Mouse (Mus musculus): ENCODE results near the gene Rab34.
A peak's percentile ranks its signal among the peaks of the same experiment; 100 is the strongest.
"Not testable (repeated sequence)": the region's sequence is repeated elsewhere in the genome, so short reads cannot be mapped to it uniquely, and the experiment has no call there.

Gene Rab34

DNA sequence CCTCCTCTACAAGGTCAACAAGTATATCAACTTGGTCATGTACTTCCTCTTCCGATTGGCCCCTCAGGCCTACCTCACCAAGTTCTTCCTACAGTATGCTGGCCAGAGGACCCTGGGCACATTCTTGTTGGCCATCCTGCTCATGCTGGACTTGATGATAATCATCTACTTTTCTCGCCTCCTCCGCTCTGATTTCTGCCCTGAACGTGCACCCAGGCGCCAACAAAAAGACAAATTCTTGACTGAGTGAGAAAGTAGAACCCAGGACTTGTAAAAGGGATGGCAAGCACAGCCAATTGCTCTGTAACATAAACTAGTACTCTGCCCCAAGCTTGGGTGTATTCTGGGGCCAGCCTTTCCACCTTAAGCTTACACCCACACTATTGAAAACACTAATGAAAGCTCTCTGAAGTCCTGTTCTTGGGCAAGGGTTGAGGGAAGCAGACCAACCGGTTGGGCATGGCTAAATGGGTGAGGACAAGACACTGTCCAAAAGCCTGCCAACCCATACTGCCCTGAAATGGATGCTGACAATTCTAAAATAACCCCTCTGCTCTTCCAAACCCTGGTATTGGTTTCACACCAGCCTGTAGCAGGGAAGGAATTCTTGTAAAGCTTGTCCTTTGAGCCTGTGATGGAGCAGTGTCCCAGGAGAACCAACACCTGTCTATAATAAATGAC lies 8.0 kb upstream of the Rab34 start:
- no peak for DNase-seq (ENCODE audit: low read depth, low spot score)

DNA sequence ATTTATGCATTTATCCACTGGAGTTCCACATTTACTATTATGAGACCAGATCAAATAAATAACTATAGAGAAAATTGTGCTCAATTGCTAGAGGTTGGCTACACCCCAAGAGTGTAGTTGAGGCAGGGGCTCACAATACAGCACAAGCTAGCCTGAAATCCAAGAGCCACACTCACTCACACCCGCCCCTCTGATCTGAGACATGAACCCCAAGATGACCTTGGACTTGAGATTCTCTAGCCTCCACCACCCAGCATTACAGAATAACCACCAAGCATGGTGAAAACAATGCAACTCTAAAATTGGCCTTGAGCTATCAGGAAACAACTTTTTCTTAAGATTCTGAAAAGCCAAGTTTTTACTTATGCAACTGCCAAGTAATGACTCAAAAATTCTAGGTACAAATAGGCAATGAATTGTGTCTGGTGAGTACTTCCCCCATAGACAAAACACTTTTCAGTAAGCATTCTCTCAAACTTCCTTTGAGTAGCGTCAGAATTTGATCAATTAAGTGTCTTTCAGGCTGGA lies 6.3 kb upstream of the Rab34 start:
- no peak for DNase-seq (ENCODE audit: low read depth, low spot score)

DNA sequence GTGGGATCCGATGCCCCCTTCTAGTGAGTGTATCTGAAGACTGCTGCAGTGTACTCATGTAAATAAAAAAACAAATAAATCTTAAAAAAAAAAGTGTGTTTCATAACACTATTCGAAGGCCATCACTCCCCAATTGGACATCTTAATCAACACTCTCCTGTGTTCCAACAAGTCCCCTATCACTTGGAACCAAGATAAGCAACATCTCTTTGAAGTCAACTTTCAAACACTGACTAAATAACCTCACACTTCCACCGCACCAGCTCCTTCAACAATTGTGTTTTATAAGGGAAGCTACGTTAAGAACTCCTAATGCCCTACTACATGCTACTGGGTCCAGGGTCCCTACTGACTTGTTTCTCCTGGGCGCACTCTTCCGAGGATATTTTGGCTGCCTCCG lies 5.8 kb upstream of the Rab34 start:
- DNase-seq (ENCODE audit: low read depth, low spot score): no peak

DNA sequence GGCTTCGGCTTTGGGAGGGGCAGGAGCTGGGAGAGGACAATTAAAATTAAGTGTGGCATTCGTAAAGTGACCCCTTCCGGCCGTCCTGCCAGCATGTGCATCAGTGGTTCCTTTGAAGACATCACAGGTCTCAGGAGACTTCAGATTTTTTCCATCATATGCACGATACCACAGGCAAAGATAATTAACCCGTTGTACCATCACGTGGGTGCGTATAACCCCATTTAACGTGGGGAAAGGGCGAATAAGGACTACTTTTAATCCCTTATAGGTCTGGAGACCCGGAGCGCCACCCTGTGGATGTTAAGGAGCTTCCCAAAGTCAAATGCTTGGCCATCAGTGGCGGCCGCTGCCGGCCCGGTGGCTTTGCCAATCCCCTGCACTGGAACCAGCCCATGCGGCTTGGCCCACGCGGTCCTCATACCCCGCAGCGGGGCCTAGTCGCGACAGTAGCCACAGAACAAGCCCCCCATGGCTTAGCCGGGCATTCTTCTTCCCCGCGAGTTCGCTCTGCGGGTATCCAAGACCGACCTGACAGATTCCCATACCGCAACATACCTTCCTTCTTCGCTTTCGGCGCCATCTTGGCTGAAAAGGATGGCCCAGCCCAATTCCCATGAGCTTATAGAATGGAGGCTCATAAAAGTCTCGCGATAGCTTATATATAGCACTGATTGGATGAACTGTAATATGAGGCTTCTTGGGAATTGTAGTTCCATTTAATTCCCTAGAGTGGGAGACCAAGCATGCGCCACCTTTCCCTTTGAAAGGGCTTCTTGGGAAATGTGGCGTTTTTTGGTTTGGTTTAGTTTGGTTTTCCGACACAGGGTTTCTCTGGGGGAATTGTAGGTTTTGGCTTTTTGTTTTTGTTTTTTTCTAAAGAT lies 5.0 kb upstream of the Rab34 start, which contains the start of gene Rpl23a:
Gene Rpl23a, minus strand, starts transcription at position 624 of the 884 bp plus-strand sequence.
- DNase-seq (ENCODE audit: low read depth, low spot score): no peak

DNA sequence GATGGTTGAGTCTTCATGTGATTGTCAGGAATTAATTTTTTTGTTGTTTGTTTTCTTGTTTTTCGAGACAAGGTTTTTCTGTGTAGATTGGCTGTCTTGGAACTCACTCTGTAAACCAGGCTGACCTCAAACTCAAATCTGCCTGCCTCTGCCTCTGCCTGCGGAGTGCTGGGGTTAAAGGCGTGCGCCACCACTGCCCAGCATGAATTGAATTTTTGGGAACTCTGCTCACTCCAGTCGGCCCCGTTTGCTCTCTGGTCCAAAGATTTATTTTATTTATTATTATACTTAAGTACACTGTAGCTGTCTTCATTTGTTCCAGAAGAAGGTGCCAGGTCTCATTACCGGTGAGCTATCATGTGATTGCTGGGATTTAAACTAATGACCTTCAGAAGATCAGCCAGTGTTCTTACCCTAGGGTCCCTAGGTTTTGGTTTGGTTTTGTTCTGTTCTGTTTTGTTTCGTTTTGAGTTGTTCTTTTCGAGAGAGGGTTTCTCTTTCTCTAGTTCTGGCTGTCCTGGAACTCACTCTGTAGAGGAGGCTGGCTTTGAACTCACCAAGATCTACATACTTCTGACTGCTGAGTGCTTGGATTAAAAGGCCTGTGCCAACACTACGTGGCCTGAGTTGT lies 4.2 kb upstream of the Rab34 start:
- DNase-seq (ENCODE audit: low read depth, low spot score): no peak

DNA sequence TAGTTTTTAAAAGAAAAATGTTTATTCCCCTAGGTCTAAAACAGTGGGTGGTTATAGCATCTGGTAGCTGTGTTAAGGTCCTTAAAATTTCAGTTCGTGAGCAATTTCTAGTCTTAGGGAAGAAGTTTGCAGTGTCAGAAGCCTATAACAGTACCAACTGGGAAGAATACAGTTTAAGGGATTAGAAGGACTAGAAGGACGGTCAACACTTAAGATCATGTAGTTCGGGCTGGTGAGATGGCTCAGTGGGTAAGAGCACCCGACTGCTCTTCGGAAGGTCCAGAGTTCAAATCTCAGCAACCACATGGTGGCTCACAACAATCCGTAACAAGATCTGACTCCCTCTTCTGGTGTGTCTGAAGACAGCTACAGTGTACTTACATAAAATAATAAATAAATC lies 3.5 kb upstream of the Rab34 start:
- DNase-seq (ENCODE audit: low read depth, low spot score): not testable (repeated sequence)

DNA sequence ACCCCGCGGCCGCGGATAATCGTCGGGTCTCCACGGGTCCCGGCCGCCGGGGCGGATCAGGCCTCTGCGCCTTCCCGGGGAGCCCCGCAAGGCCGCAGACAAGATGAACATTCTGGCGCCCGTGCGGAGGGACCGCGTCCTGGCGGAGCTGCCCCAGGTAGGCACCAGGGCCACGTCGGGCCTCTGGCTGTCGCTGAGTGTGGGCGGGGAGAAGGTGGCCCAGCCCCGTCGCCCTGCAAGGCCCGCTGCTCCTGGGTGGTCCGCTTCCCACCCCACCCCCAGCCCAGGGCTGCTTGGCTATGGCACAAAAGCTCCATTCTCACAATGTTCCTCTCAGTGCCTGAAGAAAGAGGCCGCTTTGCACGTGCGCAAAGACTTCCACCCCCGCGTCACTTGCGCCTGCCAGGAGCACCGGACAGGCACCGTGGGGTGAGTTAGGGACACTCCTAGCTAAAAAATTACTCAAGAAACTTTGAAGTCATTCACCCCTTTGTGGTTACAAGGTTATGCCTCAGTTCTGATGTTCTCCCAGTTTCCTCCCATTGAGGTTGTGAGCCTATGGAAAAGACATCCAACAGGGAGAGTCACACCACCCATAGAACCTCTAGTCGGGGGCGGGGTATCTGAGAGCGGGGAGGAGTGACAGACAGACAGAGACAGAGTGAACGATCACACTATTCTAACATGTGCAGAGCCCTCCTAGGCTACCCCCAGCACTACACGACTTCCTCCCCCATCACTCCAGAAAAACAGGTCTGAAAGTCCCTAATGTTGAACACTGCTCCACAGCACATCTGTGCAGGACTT lies 1.2 kb downstream of the Rab34 start:
- peak; percentile 82 for DNase-seq (ENCODE audit: low read depth, low spot score)

DNA sequence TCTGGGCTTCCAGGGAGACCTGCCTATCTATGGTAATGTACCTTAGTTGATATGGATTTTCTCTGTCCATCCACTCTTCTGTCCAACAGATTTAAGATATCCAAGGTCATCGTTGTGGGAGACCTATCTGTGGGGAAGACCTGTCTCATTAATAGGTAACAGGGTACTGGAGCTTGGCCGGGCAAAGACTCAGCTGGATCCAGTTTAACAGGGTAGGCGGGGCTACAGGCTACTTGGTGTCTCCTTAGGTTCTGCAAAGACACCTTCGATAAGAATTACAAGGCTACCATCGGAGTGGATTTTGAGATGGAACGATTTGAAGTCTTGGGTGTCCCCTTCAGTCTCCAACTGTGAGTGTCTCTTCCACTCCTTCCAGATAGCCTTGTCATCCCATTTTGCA lies 1.8 kb downstream of the Rab34 start:
- DNase-seq (ENCODE audit: low read depth, low spot score): no peak

DNA sequence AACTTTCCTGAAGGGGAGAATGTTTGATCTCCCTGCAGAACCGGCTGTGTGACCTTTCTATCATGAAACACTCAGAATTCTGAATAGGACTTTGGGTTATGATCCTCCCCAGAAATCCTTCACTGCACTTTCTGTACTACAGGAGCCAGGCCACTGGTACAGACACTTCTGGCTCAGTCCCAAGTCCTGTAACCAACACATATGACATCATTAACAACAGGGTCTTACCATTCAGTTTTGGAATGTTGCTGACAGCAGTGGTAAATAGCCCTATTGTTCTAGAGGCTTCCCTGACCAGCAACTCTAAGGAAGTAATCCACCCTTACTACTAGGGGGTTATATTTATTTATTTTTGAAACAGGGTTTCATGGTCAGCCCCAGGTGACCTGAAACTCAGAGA lies 4.9 kb downstream of the Rab34 start, which contains the start of gene Proca1:
Gene Proca1, plus strand, starts transcription at position 280 of the 400 bp plus-strand sequence.
- no peak for DNase-seq (ENCODE audit: low read depth, low spot score)

DNA sequence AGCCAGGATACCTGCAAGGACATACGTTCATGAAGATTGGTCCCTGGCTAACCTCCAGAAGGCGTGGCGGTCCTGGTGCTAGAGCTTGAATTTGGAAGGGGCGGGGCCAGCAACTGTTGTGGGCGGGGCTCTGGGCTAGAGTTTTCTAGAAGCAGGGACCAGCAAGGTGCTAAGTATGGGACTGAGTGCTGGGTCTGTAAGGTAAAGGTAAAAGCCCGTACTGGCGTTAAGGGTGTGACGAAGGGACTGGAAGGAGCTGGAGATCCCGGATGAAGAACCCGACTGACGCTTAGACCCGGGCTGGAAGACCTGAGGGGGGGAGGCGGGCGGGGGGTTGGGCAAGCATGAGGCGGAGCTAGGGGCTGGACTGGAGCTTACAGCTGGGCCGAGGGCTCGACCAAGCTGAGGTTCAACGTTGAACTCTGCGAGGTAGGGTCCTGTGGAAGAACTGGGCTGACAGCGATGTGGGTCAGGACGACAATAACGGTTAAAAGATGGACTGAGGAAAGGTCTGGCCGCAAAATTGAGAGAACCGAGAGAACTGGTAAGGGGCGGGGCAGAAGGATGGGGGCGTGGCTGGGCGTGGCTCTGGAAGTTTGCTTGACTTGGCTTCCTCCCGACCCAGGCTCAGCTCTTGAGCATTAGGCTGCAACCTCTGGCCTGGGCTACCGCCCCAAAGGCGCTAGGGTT lies 6.3 kb downstream of the Rab34 start:
- peak; percentile 50 for DNase-seq (ENCODE audit: low read depth, low spot score)

DNA sequence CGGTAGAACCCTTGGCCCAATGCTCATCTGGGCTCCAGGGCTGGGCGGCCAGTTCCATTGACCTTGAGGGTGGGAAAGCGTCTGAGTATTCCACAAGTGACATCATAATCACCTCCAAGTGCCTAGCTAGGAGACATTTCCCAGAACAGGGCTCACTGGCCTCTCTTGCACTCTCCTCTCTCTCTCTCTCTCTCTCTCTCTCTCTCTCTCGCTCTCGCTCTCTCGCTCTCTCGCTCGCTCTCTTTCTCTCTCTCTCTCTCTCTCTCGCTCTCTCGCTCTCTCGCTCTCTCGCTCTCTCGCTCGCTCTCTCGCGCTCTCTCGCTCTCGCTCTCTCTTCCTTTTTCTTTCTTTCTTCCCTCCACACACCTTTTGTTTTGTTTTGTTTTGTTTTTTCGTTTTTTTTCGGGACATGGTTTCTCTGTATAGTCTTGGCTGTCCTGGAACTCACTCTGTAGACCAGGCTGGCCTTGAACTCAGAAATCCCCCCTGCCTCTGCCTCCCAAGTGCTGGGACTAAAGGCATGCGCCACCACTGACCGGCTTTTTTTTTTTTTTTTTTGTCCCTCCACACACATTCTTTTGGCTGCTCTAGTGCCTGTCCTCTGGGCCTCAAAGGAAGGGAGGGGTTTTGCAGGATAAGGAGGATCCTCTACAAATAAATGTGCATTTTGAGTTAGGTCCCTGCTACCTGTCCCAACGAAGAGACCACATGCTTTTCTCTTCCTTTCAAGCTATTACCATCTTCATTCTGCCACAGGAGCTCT lies 7.1 kb downstream of the Rab34 start:
- DNase-seq (ENCODE audit: low read depth, low spot score): no peak

DNA sequence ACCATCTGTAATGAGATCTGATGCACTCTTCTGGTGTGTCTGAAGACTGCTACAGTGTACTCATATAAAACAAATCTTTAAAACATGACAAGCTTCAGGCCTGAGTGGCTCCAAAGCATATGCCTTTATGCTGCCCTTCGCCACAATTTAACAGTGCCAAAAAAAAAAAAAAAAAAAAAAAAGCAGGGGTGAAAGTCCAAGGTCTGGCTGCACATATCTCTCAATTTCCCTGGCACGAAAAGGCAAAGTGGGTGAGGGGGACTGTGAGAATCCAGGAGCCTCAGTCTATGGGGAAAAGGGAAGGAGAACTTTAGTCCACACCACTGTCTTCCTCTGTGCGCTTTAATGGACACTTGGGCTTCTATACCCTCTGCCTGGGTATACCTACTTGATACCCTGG lies 14.1 kb downstream of the Rab34 start:
- no peak for DNase-seq (ENCODE audit: low read depth, low spot score)

DNA sequence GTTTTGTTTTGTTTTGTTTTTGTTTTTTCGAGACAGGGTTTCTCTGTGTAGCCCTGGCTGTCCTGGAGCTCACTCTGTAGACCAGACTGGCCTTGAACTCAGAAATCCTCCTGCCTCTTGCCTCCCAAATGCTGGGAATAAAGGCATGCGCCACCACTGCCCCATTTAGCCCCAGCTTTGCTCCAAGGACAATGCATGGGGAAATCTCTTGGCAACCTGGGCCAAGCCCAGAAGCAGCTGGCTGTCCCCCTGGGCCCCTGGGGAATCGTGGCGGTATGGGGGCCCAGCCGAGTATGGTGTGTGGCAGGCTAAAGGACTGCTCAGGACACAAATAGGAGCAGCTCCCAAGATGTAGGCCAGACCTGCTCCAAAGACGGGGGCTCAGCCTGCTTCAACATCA lies 16.1 kb downstream of the Rab34 start:
- DNase-seq (ENCODE audit: low read depth, low spot score): no peak

DNA sequence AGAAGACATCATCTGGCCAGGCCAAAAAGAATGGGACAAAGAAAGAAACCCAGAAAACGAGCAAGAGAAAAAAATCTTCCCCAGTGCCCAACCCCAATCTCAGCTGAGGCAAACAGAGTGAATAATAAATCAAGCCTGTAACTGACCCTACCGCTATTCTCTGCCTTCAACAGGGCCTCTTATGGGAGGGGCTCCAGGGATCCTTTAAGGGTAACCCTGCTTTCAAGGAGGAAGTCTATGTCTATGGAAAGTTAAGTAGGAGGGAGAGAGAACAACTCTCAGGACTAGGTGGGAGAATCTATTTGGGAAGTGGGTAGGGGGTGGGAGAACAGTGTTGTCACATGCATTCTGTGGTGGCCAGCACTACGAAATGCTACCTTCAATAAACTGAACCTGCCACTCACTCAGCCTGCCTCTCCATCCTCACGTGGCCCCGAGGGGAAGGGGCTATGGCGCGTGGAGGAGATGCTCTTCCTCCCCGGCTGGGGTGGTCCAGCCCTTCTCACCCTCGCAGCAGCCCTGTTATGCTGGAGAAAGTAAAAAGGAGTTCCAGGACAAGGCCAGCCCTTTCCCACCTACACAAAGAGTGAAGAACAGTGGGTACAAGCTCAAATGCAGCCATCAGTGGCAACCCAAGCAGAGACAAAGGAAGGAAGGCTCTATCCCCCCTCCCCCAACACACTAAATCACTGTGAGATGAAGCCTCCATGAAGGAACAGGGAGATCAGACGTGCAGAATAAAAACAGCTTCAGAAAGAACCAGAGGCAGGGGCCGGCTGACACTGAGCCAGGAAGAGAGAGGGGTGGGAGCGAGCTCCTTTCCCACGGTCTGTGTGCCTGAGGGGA lies 17.4 kb downstream of the Rab34 start:
- DNase-seq (ENCODE audit: low read depth, low spot score): no peak

DNA sequence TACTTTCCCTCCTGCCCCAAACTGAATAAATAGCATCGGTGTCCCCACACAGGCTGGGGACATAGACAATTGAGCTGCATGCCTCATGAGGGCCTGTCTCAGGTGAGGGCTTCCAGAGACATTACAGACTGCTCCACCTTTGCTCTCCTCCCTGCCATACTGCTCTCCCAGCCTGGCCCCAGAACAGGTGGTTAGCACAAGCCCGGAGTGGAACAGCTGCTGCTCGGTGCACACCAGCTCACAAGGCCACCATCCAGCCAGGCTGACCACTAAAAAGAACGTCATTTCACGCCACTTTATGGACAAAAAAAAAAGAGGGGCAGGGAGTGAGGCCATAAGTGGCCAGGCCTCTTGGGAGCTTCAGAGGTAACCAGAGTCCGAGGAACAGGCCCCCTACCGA lies 19.0 kb downstream of the Rab34 start:
- DNase-seq (ENCODE audit: low read depth, low spot score): no peak

DNA sequence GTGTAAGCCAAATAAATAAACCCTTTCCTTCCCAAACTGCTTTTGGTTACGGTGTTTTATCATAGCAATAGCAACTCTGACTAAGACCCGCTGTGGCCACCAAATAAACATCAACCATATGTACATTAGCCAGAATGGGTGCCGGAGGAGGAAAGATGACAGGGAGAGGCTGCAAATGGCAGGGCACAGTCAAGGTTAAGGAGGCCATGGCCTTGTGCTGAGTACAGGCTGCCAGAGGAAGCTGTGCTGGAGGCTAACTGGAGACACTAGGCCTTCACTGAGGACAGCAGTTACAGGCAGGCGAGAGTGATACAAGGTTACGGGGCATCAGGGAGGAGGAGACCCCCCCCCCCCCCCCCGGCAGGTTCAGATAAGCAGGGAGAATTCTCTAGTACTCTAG lies 21.7 kb downstream of the Rab34 start:
- DNase-seq (ENCODE audit: low read depth, low spot score): no peak

DNA sequence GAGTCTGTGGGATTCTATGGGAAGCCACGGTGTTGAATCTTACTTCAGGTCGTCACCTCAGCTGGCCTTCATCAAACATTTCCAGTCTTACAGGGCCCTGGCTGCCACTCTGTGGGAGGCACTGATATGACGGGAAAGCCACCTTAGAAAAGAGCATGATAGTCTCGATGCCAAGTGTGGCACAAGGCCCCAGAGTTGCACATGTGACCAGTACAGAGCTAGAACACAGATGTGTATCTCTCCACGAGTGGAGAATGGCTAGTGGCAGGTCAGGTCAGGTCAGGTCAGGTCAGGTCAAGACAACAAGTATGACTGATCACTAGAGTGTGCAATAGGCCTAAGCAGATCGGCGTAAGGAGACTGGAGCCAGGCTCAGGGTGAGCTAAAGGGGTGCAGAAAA lies 22.4 kb downstream of the Rab34 start:
- DNase-seq (ENCODE audit: low read depth, low spot score): no peak

DNA sequence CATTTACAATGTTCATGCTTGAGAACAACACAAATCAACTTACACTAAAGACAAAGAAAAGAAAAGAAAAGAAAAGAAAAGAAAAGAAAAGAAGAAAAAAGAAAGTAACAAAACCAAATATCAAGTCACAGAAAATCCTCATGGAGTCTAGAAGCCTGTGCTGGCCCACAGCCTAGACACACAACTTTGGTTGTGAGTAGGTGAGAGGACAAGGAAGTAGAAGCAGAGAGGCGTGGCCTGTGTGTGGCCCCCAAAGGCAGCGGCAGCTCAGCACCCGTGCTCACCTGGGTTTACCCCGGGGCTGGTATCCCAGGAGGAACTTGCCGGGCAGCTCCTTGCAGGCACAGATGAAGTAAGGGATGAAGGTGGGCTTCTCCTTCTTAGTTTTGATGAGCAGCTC lies 23.3 kb downstream of the Rab34 start:
- DNase-seq (ENCODE audit: low read depth, low spot score): no peak
